Mouse (Mus musculus): ENCODE measurements around the gene Hist1h2bk.

DNA sequence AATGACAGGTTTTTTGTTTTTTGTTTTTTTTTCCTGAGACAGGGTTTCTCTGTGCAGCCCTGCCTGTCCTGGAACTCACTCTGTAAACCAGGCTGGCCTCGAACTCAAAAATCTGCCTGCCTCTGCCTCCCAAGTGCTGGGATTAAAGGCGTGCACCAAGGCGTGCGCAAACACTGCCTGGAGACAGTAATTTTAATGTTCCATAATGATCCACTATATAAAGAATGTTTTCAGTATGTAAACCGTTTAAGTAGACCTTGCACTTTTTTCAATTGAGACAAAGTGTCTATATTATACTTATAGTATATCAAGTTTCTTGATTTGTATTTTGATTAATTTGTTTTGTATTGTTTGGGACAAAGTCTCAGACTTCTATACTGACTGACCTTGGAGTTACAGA lies 3.7 kb downstream of the Hist1h2bk start:
- TF ChIP-seq POLR2A (IDR thresholded peaks at IDR 0.05; ENCODE audit: low read depth, low read length): no peak
- no peak for TF ChIP-seq CTCF (IDR thresholded peaks at IDR 0.05; ENCODE audit: extremely low read depth, insufficient read depth, insufficient read length, insufficient replicate concordance)

All from spleen, adult 2 months (tissue).